Mouse (Mus musculus) neural tube, embryonic 13.5 days (tissue): ENCODE results near the gene Gm3264. TPM values are rescaled to one million over a fixed set of nuclear protein-coding genes. Genes with fewer than 3 reads are reported as not detected.
A peak's percentile ranks its signal among the peaks of the same experiment; 100 is the strongest.
"Not testable (repeated sequence)": the region's sequence is repeated elsewhere in the genome, so short reads cannot be mapped to it uniquely, and the experiment has no call there.

Source experiments
- ATAC-seq: fragments of 200-750 bp; cut with Nextera tagmentation; 2 replicates; pipeline ENCODE4 v1.8.0; 2017; ENCODE audit warnings: low read depth, mild to moderate bottlenecking, moderate TSS enrichment, moderate library complexity
- H3K27ac ChIP-seq: fragments of 300-500 bp; sonication (generic); replicated peaks from 2 replicates; pipeline ENCODE4 v1.5.1; 2015; ENCODE audit warnings: moderate library complexity, mild to moderate bottlenecking, inconsistent platforms
- H3K27me3 ChIP-seq: fragments of 300-500 bp; sonication (generic); 2 replicates; pipeline ENCODE4 v1.6.1; 2015; ENCODE audit warnings: mild to moderate bottlenecking, inconsistent platforms
- H3K36me3 ChIP-seq: fragments of 300-500 bp; sonication (generic); 2 replicates; pipeline ENCODE4 v1.6.1; 2015; ENCODE audit warnings: mild to moderate bottlenecking, inconsistent platforms
- H3K4me1 ChIP-seq: fragments of 300-500 bp; sonication (generic); replicated peaks from 2 replicates; pipeline ENCODE4 v1.6.1; 2015; ENCODE audit warnings: inconsistent platforms
- H3K4me2 ChIP-seq: fragments of 300-500 bp; sonication (generic); 2 replicates; pipeline ENCODE4 v1.6.1; 2015; ENCODE audit warnings: inconsistent platforms, mild to moderate bottlenecking, moderate library complexity
- H3K4me3 ChIP-seq: fragments of 300-500 bp; sonication (generic); 2 replicates; pipeline ENCODE4 v1.5.1; 2015; ENCODE audit warnings: mild to moderate bottlenecking, inconsistent platforms
- H3K9ac ChIP-seq: fragments of 300-500 bp; sonication (generic); 2 replicates; pipeline ENCODE4 v1.6.1; 2015; ENCODE audit warnings: moderate library complexity, mild to moderate bottlenecking, inconsistent platforms
- H3K9me3 ChIP-seq: fragments of 300-500 bp; sonication (generic); 2 replicates; pipeline ENCODE4 v1.6.1; 2016; ENCODE audit warnings: inconsistent platforms
- WGBS: fragments of 180-500 bp; shearing (Covaris S2); methylation state at CpG from one replicate; pipeline ENCODE4 v1.1.7; 2015; 5-methylcytosine and 5-hydroxymethylcytosine counted together
- polyA plus RNA-seq: library from polyadenylated mRNA; unstranded; fragments of >200 nt; fragmentation: Nextera tagmentation; extraction: Ambion mirVana; gene quantifications from 2 replicates; pipeline ENCODE4 v1.2.1, GENCODE M21; 2015

The Gm3264 gene
- 2.2 and 3.2 TPM in 2 replicates for polyA plus RNA-seq

DNA sequence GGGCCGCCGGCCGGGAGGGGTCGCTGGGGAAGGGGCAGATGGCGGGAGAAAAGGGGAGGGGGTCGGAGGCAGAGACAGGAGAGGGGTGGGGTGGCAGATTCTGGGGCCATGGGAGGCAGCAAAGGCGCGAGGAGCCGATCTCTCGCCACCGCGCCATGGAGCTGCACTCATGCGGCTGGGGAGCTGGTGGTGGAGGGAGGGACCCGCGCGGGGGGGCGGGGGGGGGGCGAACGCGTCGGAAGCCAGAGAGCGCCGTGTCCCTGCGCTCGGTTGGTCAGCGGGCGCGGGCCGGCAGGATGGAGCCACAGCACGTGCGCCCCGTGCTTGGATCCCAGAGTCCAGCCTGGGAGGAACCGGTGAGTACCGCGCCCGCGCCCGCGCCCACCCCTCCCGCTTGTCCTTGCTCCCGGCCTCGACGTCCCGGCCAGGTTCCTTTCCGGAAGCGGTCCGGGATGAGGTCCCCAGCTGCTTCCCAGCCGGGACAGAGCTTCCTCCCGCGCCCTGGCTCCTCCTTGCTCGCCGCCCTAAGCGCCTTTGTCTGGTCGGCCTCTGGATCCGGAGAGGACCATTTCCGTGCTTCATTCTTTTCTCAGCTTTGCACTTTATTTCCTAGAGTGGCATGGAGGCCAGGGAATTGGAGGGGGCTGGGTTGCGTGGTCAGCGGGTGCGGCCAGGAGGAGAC is at the start of gene Gm3264:
Gm3264 (plus strand) TSS at position 278 of the 682 bp plus-strand sequence.
- not testable (repeated sequence) for H3K36me3 ChIP-seq, H3K27ac ChIP-seq, ATAC-seq, H3K27me3 ChIP-seq, H3K4me1 ChIP-seq, H3K9me3 ChIP-seq
- WGBS, result 6% methylated on average over 47 of the region's 59 CpGs
- peak within 1 kb of the TSS; percentile 69 for H3K9ac ChIP-seq
- peak within 1 kb of the TSS; percentile 42 for H3K4me3 ChIP-seq
- peak within 1 kb of the TSS; percentile 53 for H3K4me2 ChIP-seq

DNA sequence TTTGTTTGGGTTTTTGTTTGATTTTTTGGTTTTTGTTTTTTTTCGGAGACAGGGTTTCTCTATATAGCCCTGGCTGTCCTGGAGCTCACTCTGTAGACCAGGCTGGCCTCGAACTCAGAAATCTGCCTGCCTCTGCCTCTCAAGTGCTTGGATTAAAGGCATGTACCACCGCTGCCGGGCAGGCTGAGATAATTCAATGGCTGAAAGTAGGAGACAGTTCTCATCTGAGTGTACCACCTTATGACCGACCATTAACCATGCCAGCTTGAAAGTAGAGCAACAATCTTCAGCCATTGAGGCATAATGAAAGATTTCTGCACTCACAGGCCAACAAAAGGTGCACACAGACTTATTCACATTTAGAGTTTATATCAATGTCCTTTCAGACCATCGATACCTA is 49.0 kb upstream of the Gm3264 start:
- H3K27ac ChIP-seq, H3K9me3 ChIP-seq, ATAC-seq, H3K27me3 ChIP-seq, H3K36me3 ChIP-seq, H3K4me2 ChIP-seq, H3K4me3 ChIP-seq, H3K4me1 ChIP-seq, H3K9ac ChIP-seq: not testable (repeated sequence)
- WGBS, result 85% methylated on average over 6 of the region's 6 CpGs

DNA sequence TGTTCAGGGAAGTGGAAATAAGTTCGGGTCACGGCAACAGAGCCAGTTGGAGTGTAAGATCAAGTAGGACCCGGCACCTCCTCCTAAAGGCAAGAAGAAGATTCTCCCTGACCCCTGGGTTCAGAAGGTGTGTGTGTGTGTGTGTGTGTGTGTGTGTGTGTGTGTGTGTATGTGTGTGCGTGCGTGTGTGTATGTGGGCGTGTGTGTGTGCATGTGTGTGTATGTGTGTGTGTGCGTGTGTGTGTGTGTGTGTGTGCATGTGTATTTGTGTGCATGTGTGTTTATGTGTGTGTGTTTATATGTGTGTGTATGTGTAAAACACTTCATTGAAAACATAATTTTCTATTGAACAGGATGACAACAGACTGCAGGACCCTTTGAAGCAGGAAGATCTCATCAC is 33.4 kb upstream of the Gm3264 start:
- H3K27ac ChIP-seq, ATAC-seq, H3K36me3 ChIP-seq, H3K4me3 ChIP-seq, H3K9me3 ChIP-seq, H3K4me1 ChIP-seq, H3K9ac ChIP-seq, H3K4me2 ChIP-seq, H3K27me3 ChIP-seq: not testable (repeated sequence)
- 100% methylated on average over 1 of the region's 7 CpGs for WGBS

DNA sequence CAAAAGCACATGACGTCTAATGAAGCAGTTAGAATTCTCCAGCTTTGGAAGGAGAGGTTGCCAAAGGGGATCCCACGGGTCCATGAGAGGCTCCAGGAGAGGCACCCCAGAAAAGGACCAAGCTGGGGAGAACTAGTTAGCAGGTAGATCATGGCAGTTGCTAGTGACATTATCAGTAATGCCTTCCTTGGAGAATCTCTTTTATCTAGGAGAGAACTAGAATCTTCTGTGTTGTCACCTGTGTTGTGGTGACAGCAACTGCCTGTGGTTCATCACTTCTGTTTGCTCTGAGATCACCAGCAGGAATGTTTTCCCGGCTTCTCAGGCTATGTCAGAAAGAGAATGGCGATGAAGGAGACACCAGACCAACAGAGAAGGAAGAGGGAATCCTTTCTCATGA is 17.6 kb upstream of the Gm3264 start, which contains the start of gene Gm3269:
Gm3269 (plus strand) TSS at position 301 of the 400 bp plus-strand sequence.
- ATAC-seq, H3K4me3 ChIP-seq, H3K36me3 ChIP-seq, H3K27me3 ChIP-seq, H3K4me2 ChIP-seq, H3K27ac ChIP-seq, H3K9me3 ChIP-seq, H3K4me1 ChIP-seq, H3K9ac ChIP-seq: not testable (repeated sequence)
- WGBS, result no CpG with 5 or more reads among the region's 4 CpGs

DNA sequence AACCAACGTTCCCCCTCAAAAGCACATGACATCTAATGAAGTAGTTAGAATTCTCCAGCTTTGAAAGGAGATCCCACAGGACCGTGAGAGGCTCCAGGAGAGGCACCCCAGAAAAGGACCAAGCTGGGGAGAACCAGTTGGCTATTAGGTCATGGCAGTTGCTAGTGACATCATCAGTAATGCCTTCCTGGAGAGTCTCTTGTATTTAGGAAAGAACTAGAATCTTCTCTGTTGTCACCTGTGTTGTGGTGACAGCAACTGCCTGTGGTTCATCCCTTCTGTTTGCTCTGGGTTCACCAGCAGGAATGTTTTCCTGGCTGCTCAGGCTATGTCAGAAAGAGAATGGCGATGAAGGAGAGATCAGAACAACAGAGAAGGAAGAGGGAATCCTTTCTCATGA is 36.7 kb downstream of the Gm3264 start, which contains the start of gene Gm3278:
Gm3278 (plus strand) TSS at position 301 of the 400 bp plus-strand sequence.
- not testable (repeated sequence) for H3K4me3 ChIP-seq, H3K4me1 ChIP-seq, H3K9ac ChIP-seq, H3K27ac ChIP-seq, H3K4me2 ChIP-seq, H3K9me3 ChIP-seq, H3K36me3 ChIP-seq, ATAC-seq, H3K27me3 ChIP-seq
- WGBS, result 80% methylated on average over 1 of the region's 3 CpGs

Other genes with a start within 250 kb of the Gm3264 start
- gene Gm8159, start 223.2 kb upstream of the Gm3264 start, polyA plus RNA-seq, result not detected in 2 replicates
- gene Gm3239, start 191.4 kb upstream of the Gm3264 start, polyA plus RNA-seq, result 0.47 TPM in 1 of 2 replicates, not detected in the other
- not detected in 2 replicates for gene Gm7876, start 146.3 kb upstream of the Gm3264 start, polyA plus RNA-seq
- gene Gm3252, start 128.8 kb upstream of the Gm3264 start, polyA plus RNA-seq, result 1.6 and 2.2 TPM in 2 replicates
- gene Gm9602, start 79.2 kb upstream of the Gm3264 start, polyA plus RNA-seq, result not detected in 2 replicates
- not detected in 2 replicates for gene Gm3269, start 17.5 kb upstream of the Gm3264 start, polyA plus RNA-seq
- 0.29 and 0.33 TPM in 2 replicates for gene Gm3278, start 36.8 kb downstream of the Gm3264 start, polyA plus RNA-seq
- not detected in 2 replicates for gene Gm8297, start 128.4 kb downstream of the Gm3264 start, polyA plus RNA-seq
- 1.8 TPM in 1 of 2 replicates, not detected in the other for gene Gm3298, start 160.3 kb downstream of the Gm3264 start, polyA plus RNA-seq
- gene 4930555G01Rik, start 195.1 kb downstream of the Gm3264 start, polyA plus RNA-seq, result not detected in 2 replicates
- 6.8 and 6.9 TPM in 2 replicates for gene Gm8281, start 215.5 kb downstream of the Gm3264 start, polyA plus RNA-seq